Mouse (Mus musculus) central nervous system, embryonic 14 days (tissue): ENCODE data around the gene Etv5. TPM values are rescaled to one million over a fixed set of nuclear protein-coding genes. Genes with fewer than 3 reads are reported as not detected.

Experiments used
- polyA plus RNA-seq: library from polyadenylated mRNA; depleted of rRNA; stranded (reverse); fragments of >200 nt; gene quantifications from 2 replicates; pipeline ENCODE4 v1.2.3, GENCODE M21; 2012; rRNA removed

Gene Etv5
- polyA plus RNA-seq = 19.6 and 25.2 TPM in 2 replicates

GRCm38 (mm10) chr16:22439499-22440177, at the start of gene Etv5:
TSS of gene Etv5 (minus strand) at chr16:22439719.

Other genes with a start within 250 kb of the Etv5 start
- gene Tra2b, start 173.7 kb downstream of the Etv5 start, polyA plus RNA-seq = 178 and 207 TPM in 2 replicates
- 0.53 and 0.60 TPM in 2 replicates for gene Dgkg, start 217.5 kb upstream of the Etv5 start, polyA plus RNA-seq